9 mouse cellular contexts compared by ENCODE assay signal in the genomic region with DNA sequence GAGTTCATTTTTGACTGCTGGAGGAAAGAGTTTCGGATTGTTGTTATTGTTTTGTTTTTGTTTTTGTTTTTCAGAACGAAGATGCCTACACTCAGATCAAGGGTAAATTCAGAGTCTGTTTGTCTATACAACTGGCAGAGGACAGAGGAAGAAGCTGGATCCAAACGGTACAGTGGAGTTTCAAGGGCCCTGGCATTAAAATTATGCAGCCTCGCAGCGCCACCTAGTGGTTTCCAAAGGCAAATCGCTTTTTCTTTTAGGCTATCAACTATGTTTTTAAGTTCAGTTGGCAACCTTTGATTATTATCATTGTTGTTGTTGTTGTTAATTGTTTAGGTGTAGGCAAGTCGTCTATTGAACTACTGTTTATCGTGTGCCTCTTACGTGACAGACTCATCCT. TPM values are rescaled to one million over a fixed set of nuclear protein-coding genes. Genes with fewer than 3 reads are reported as not detected.
A peak's percentile ranks its signal among the peaks of the same experiment; 100 is the strongest.
DNase-seq lines count a peak whose midpoint lies in the region; ATAC-seq and TF ChIP-seq lines count a peak whose summit lies in the region.
"Had no signal": no experiment of that assay in that cellular context is flagged by ENCODE, and none has a peak within 500 bp of the region (broad histone marks: within the 10 kb centered on the region; RNA-seq: fewer than 3 reads in every experiment).

No protein-coding gene starts in this region.

- no peak for ATAC-seq in intestine, postnatal 0 days
- no peak for ATAC-seq in intestine, embryonic 16.5 days
- ATAC-seq in midbrain, postnatal 0 days (ENCODE audit: low FRiP score) = no peak

- peak; percentile 87 for TF ChIP-seq CTCF in intestine, postnatal 0 days (IDR thresholded peaks at IDR 0.05; ENCODE audit: low read depth)
- TF ChIP-seq CTCF in midbrain, postnatal 0 days (IDR thresholded peaks at IDR 0.05) = peak; percentile 88

- H3K4me1 ChIP-seq in intestine, postnatal 0 days (replicated peaks; ENCODE audit: control insufficient read depth, insufficient read depth, low read length) = 0 out of 2 replicates have a peak, but pooled peaks cover 8% of the 10 kb centered on the region
- H3K4me1 ChIP-seq in intestine, embryonic 16.5 days (ENCODE audit: control insufficient read depth, insufficient read depth, low read length) = peaks cover 5% of the 10 kb centered on the region; the same call in 1 of the 2 replicates
- no peaks in the 10 kb centered on the region for H3K4me1 ChIP-seq in midbrain, postnatal 0 days (ENCODE audit: insufficient read depth, low read length)
- H3K4me1 ChIP-seq: midbrain, embryonic 12.5 days had no signal

- intact Hi-C loops in heart, postnatal 10 days (cut with DNase I) = loop anchor here (2.0 to 10.0 kb wide), 2 partner anchors 173 to 233 kb away; a partner anchor contains a TSS
- intact Hi-C loops in left cerebral cortex, postnatal 10 days (cut with DNase I) = no loop called here

- H3K27ac ChIP-seq in intestine, postnatal 0 days (ENCODE audit: low read depth, low read length) = no peak overlapping the region
- H3K27ac ChIP-seq in intestine, embryonic 16.5 days (ENCODE audit: low read length) = no peak overlapping the region
- H3K27ac ChIP-seq in midbrain, postnatal 0 days (ENCODE audit: low read depth, low read length) = no peak overlapping the region
- H3K27ac ChIP-seq: midbrain, embryonic 12.5 days had no signal

- DNase-seq in adrenal gland, adult 18-20 months (ENCODE audit: low spot score in 2 of 2) = peak; percentile 83 to 84
- peak; percentile 88 for DNase-seq in embryo, embryonic 10.5 days (ENCODE audit: low spot score)
- DNase-seq in heart, postnatal 10 days = peak; percentile 83 to 90
- peak; percentile 59 to 75 for DNase-seq in left cerebral cortex, postnatal 10 days (ENCODE audit: extremely low spot score in 1 of 2, low spot score in 2 of 2)
- DNase-seq in midbrain, postnatal 0 days (ENCODE audit: low spot score) = peak; percentile 79
- DNase-seq in testis, postnatal 14 days (ENCODE audit: low spot score) = peak; percentile 53

- no peak overlapping the region for H3K4me3 ChIP-seq in intestine, postnatal 0 days (ENCODE audit: low read depth, low read length)
- H3K4me3 ChIP-seq in intestine, embryonic 16.5 days (ENCODE audit: low read length) = no peak overlapping the region
- no peak overlapping the region for H3K4me3 ChIP-seq in midbrain, postnatal 0 days (ENCODE audit: low read depth, low read length)
- H3K4me3 ChIP-seq: midbrain, embryonic 12.5 days had no signal

- H3K27me3 ChIP-seq in intestine, postnatal 0 days (replicated peaks; ENCODE audit: control insufficient read depth, insufficient read depth, low read length) = no peaks in the 10 kb centered on the region
- no peaks in the 10 kb centered on the region for H3K27me3 ChIP-seq in intestine, embryonic 16.5 days (replicated peaks; ENCODE audit: control insufficient read depth, insufficient read depth, low read length)
- H3K27me3 ChIP-seq in midbrain, postnatal 0 days (ENCODE audit: insufficient read depth, low read length) = no peaks in the 10 kb centered on the region
- H3K27me3 ChIP-seq: midbrain, embryonic 12.5 days had no signal

- H3K36me3 ChIP-seq in intestine, postnatal 0 days (ENCODE audit: control insufficient read depth, insufficient read depth) = no peaks in the 10 kb centered on the region
- no peaks in the 10 kb centered on the region for H3K36me3 ChIP-seq in intestine, embryonic 16.5 days (ENCODE audit: control insufficient read depth, insufficient read depth, low read length)
- no peaks in the 10 kb centered on the region for H3K36me3 ChIP-seq in midbrain, postnatal 0 days (ENCODE audit: insufficient read depth, low read length)
- H3K36me3 ChIP-seq: midbrain, embryonic 12.5 days had no signal

- H3K9me3 ChIP-seq in intestine, postnatal 0 days (ENCODE audit: control insufficient read depth) = no peaks in the 10 kb centered on the region
- H3K9me3 ChIP-seq in intestine, embryonic 16.5 days (ENCODE audit: control insufficient read depth, low read length) = no peaks in the 10 kb centered on the region
- no peaks in the 10 kb centered on the region for H3K9me3 ChIP-seq in midbrain, postnatal 0 days (ENCODE audit: low read length)
- H3K9me3 ChIP-seq: midbrain, embryonic 12.5 days had no signal

- H3K4me2 ChIP-seq in intestine, postnatal 0 days (replicated peaks; ENCODE audit: low read depth) = no peak overlapping the region
- H3K4me2 ChIP-seq in intestine, embryonic 16.5 days (ENCODE audit: low read depth, low read length) = no peak overlapping the region
- H3K4me2 ChIP-seq in midbrain, postnatal 0 days (ENCODE audit: low read depth, low read length, poor library complexity, severe bottlenecking) = no peak overlapping the region
- H3K4me2 ChIP-seq: midbrain, embryonic 12.5 days had no signal

- WGBS in intestine, postnatal 0 days = 6% methylated on average over 9 of the region's 9 CpGs
- 7% methylated on average over 9 of the region's 9 CpGs for WGBS in intestine, embryonic 16.5 days
- 6% methylated on average over 9 of the region's 9 CpGs for WGBS in midbrain, postnatal 0 days

- H3K9ac ChIP-seq in intestine, postnatal 0 days (ENCODE audit: low read depth, low read length) = no peak overlapping the region
- H3K9ac ChIP-seq in intestine, embryonic 16.5 days (ENCODE audit: low read depth, low read length) = no peak overlapping the region
- H3K9ac ChIP-seq in midbrain, postnatal 0 days (replicated peaks; ENCODE audit: low read length, poor library complexity, severe bottlenecking) = no peak overlapping the region
- H3K9ac ChIP-seq: midbrain, embryonic 12.5 days had no signal

RNA-seq across cellular contexts. Expression of a gene that starts 16.6 kb away (rescaled TPM):
- polyA plus RNA-seq in intestine, postnatal 0 days (2015; fragmentation: Nextera tagmentation; extraction: Ambion mirVana) = 34.7 and 35.3 TPM in 2 replicates
- 61.7 and 73.9 TPM in 2 replicates for polyA plus RNA-seq in intestine, embryonic 16.5 days (2015; fragmentation: Nextera tagmentation; extraction: Ambion mirVana)
- total RNA-seq in adrenal gland, adult 18-20 months (2021) = 100 to 1,000 TPM; 125 to 153 TPM
- 100 to 1,000 TPM; 167 to 189 TPM for total RNA-seq in heart, postnatal 10 days (2021)
- 100 to 1,000 TPM; 134 to 145 TPM for total RNA-seq in left cerebral cortex, postnatal 10 days (2021)
- 900 and 1,141 TPM in 2 replicates for total RNA-seq in midbrain, postnatal 0 days (2014; rRNA removed)
- 18.0 and 18.8 TPM in 2 replicates for polyA plus RNA-seq in midbrain, postnatal 0 days (2015; fragmentation: Nextera tagmentation; extraction: Ambion mirVana)

RNA-seq across cellular contexts. Expression of a gene that starts 22.4 kb away (rescaled TPM):
- polyA plus RNA-seq in intestine, postnatal 0 days (2015; fragmentation: Nextera tagmentation; extraction: Ambion mirVana) = 1.6 and 2.3 TPM in 2 replicates
- 3.8 and 4.8 TPM in 2 replicates for polyA plus RNA-seq in intestine, embryonic 16.5 days (2015; fragmentation: Nextera tagmentation; extraction: Ambion mirVana)
- 1 to 10 TPM; 3.2 to 3.9 TPM for total RNA-seq in adrenal gland, adult 18-20 months (2021)
- 10 to 100 TPM; 26.2 to 30.6 TPM for total RNA-seq in heart, postnatal 10 days (2021)
- total RNA-seq in left cerebral cortex, postnatal 10 days (2021) = 1 to 10 TPM; 8.4 to 9.1 TPM
- total RNA-seq in midbrain, postnatal 0 days (2014; rRNA removed) = 49.8 and 92.5 TPM in 2 replicates
- polyA plus RNA-seq in midbrain, postnatal 0 days (2015; fragmentation: Nextera tagmentation; extraction: Ambion mirVana) = 0.42 and 0.55 TPM in 2 replicates

RNA-seq across cellular contexts. Expression of a gene that starts 23.0 kb away (rescaled TPM):
- polyA plus RNA-seq in intestine, postnatal 0 days (2015; fragmentation: Nextera tagmentation; extraction: Ambion mirVana) = 0.30 and 0.46 TPM in 2 replicates
- 1.4 and 2.3 TPM in 2 replicates for polyA plus RNA-seq in intestine, embryonic 16.5 days (2015; fragmentation: Nextera tagmentation; extraction: Ambion mirVana)
- 10 to 100 TPM in 1 of 2 experiments, 1 to 10 TPM in 1; 9.3 to 13.3 TPM for total RNA-seq in adrenal gland, adult 18-20 months (2021)
- 10 to 100 TPM; 18.8 to 19.8 TPM for total RNA-seq in heart, postnatal 10 days (2021)
- total RNA-seq in left cerebral cortex, postnatal 10 days (2021) = 1 to 10 TPM; 6.8 to 7.2 TPM
- total RNA-seq in midbrain, postnatal 0 days (2014; rRNA removed) = 75.1 and 75.2 TPM in 2 replicates
- 0.32 and 0.33 TPM in 2 replicates for polyA plus RNA-seq in midbrain, postnatal 0 days (2015; fragmentation: Nextera tagmentation; extraction: Ambion mirVana)

RNA-seq across cellular contexts. Expression of a gene that starts 23.8 kb away (rescaled TPM):
- 0.97 and 1.3 TPM in 2 replicates for polyA plus RNA-seq in intestine, postnatal 0 days (2015; fragmentation: Nextera tagmentation; extraction: Ambion mirVana)
- 0.65 and 2.7 TPM in 2 replicates for polyA plus RNA-seq in intestine, embryonic 16.5 days (2015; fragmentation: Nextera tagmentation; extraction: Ambion mirVana)
- total RNA-seq in adrenal gland, adult 18-20 months (2021) = 1 to 10 TPM; 5.6 to 6.1 TPM
- total RNA-seq in heart, postnatal 10 days (2021) = 10 to 100 TPM; 32.3 to 37.7 TPM
- total RNA-seq in left cerebral cortex, postnatal 10 days (2021) = 1 to 10 TPM; 5.8 to 9.4 TPM
- total RNA-seq in midbrain, postnatal 0 days (2014; rRNA removed) = 162 and 232 TPM in 2 replicates
- polyA plus RNA-seq in midbrain, postnatal 0 days (2015; fragmentation: Nextera tagmentation; extraction: Ambion mirVana) = not detected in 2 replicates

RNA-seq across cellular contexts. Expression of a gene that starts 24.0 kb away (rescaled TPM):
- polyA plus RNA-seq in intestine, postnatal 0 days (2015; fragmentation: Nextera tagmentation; extraction: Ambion mirVana) = 0.64 and 1.3 TPM in 2 replicates
- polyA plus RNA-seq in intestine, embryonic 16.5 days (2015; fragmentation: Nextera tagmentation; extraction: Ambion mirVana) = 0.62 and 2.1 TPM in 2 replicates
- total RNA-seq in adrenal gland, adult 18-20 months (2021) = 10 to 100 TPM; 15.9 to 21.9 TPM
- total RNA-seq in heart, postnatal 10 days (2021) = 100 to 1,000 TPM; 116 to 129 TPM
- 10 to 100 TPM; 38.1 to 39.3 TPM for total RNA-seq in left cerebral cortex, postnatal 10 days (2021)
- total RNA-seq in midbrain, postnatal 0 days (2014; rRNA removed) = 194 and 327 TPM in 2 replicates
- polyA plus RNA-seq in midbrain, postnatal 0 days (2015; fragmentation: Nextera tagmentation; extraction: Ambion mirVana) = 0.43 TPM in 1 of 2 replicates, not detected in the other
